Mouse (Mus musculus): ENCODE data around the gene Hexim2.

- TF ChIP-seq CTCF (IDR thresholded peaks at IDR 0.05; ENCODE audit: low read depth) (peak; percentile 89), EP300 (IDR thresholded peaks at IDR 0.05; ENCODE audit: low read depth) (no peak)
These were observed 15.2 kb upstream of the Hexim2 start for GRCm38 (mm10) chr11:103116959-103117590.

Data from liver, postnatal 0 days (tissue).